Mouse (Mus musculus) hindbrain, embryonic 16.5 days (tissue): ENCODE measurements around the gene Fancc. TPM values are rescaled to one million over a fixed set of nuclear protein-coding genes. Genes with fewer than 3 reads are reported as not detected.

Experiments
- ATAC-seq: fragments of 200-750 bp; cut with Nextera tagmentation; 2 replicates; pipeline ENCODE4 v1.8.0; 2017; ENCODE audit warnings: moderate TSS enrichment, moderate library complexity
- H3K27ac ChIP-seq: fragments of 300-500 bp; sonication (generic); 2 replicates; pipeline ENCODE4 v1.5.1; 2014; ENCODE audit warnings: low read depth, mild to moderate bottlenecking, control low read depth, low read length, moderate library complexity
- H3K27me3 ChIP-seq: fragments of 300-500 bp; sonication (generic); replicated peaks from 2 replicates; pipeline ENCODE4 v1.6.1; 2014; ENCODE audit warnings: low read length; ENCODE audit not compliant: control insufficient read depth, insufficient read depth
- H3K36me3 ChIP-seq: fragments of 300-500 bp; sonication (generic); 2 replicates; pipeline ENCODE4 v1.6.1; 2014; ENCODE audit warnings: mild to moderate bottlenecking, low read length, moderate library complexity, mixed read lengths; ENCODE audit not compliant: control insufficient read depth, insufficient read depth
- H3K4me1 ChIP-seq: fragments of 300-500 bp; sonication (generic); 2 replicates; pipeline ENCODE4 v1.6.1; 2014; ENCODE audit warnings: low read depth, low read length; ENCODE audit not compliant: control insufficient read depth, insufficient read depth
- H3K4me2 ChIP-seq: fragments of 300-500 bp; sonication (generic); 2 replicates; pipeline ENCODE4 v1.6.1; 2014; ENCODE audit warnings: mild to moderate bottlenecking, low read length, control low read depth, moderate library complexity
- H3K4me3 ChIP-seq: fragments of 300-500 bp; sonication (generic); 2 replicates; pipeline ENCODE4 v1.5.1; 2014; ENCODE audit warnings: mild to moderate bottlenecking, low read length, control low read depth, moderate library complexity
- H3K9ac ChIP-seq: fragments of 300-500 bp; sonication (generic); 2 replicates; pipeline ENCODE4 v1.6.1; 2014; ENCODE audit warnings: low read depth, mild to moderate bottlenecking, control low read depth, low read length, moderate library complexity
- H3K9me3 ChIP-seq: fragments of 300-500 bp; sonication (generic); 2 replicates; pipeline ENCODE4 v1.6.1; 2014; ENCODE audit warnings: mild to moderate bottlenecking, low read length, moderate library complexity; ENCODE audit not compliant: control insufficient read depth
- WGBS: fragments of 180-500 bp; shearing (Covaris S2); extraction: QIAGEN DNeasy Blood & Tissue Kit; methylation state at CpG from one replicate; pipeline ENCODE4 v1.1.7; 2014; 5-methylcytosine and 5-hydroxymethylcytosine counted together
- polyA plus RNA-seq: library from polyadenylated mRNA; unstranded; fragments of >200 nt; fragmentation: Nextera tagmentation; extraction: Ambion mirVana; gene quantifications from 2 replicates; pipeline ENCODE4 v1.2.1, GENCODE M21; 2015

Fancc gene
- polyA plus RNA-seq, 1 experiment from 2014 or later: 16.0 TPM

DNA sequence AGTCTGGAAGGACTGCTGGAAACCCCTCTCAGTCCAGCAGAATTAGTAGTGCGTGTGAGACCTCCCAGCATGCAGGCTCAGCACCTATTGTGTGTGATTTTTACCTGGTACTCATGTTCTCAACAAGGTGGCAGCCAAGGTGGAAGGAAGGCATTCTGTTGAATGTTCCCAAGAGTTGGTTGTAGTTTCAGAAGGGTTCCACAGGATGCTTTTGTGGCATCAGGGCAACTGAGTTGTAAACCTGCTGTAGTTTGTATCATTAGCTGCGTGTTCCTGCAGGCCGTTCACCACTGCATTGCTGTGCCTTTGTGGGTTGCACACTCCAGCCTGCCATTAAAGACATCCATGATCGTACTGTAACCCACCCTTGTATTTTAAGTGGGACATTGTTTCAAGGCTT is 238.4 kb downstream of the Fancc start:
- Histone ChIP-seq H3K4me1 (peaks cover 12% of the 10 kb centered on the region), H3K27ac (no peak overlapping the region), H3K9me3 (no peaks in the 10 kb centered on the region), H3K9ac (no peak overlapping the region), H3K4me2 (no peak overlapping the region), H3K4me3 (no peak overlapping the region), H3K27me3 (no peaks in the 10 kb centered on the region), H3K36me3 (no peaks in the 10 kb centered on the region; the same call in 1 of the 2 replicates)
- WGBS: 90% methylated on average over 4 of the region's 4 CpGs
- ATAC-seq: no peak

DNA sequence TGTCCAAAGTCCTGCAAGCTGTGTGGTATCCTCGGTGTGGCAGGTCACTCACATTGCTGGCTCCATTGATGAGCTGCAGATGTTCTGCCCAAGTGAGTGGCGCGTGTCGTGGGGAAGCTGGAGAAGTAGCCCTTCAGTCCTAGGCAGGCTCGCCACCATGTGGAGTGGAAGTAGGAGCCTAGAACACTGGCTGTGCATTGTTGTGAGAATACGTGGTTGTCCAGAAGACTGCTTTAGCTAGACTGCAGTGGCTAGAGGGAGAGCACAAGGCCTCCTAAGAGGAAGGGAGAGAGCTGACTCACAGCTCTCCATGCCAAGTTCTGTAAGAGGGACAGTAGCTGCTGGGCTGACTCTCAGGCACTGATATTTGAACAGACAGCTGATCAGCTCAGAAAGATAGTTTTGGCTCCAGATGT is 238.9 kb downstream of the Fancc start:
- Histone ChIP-seq H3K9me3 (no peaks in the 10 kb centered on the region), H3K4me1 (peaks cover 12% of the 10 kb centered on the region), H3K27ac (no peak overlapping the region), H3K9ac (no peak overlapping the region), H3K36me3 (no peaks in the 10 kb centered on the region; the same call in 1 of the 2 replicates), H3K4me2 (no peak overlapping the region), H3K27me3 (no peaks in the 10 kb centered on the region), H3K4me3 (no peak overlapping the region)
- no peak for ATAC-seq
- WGBS: 82% methylated on average over 6 of the region's 6 CpGs

DNA sequence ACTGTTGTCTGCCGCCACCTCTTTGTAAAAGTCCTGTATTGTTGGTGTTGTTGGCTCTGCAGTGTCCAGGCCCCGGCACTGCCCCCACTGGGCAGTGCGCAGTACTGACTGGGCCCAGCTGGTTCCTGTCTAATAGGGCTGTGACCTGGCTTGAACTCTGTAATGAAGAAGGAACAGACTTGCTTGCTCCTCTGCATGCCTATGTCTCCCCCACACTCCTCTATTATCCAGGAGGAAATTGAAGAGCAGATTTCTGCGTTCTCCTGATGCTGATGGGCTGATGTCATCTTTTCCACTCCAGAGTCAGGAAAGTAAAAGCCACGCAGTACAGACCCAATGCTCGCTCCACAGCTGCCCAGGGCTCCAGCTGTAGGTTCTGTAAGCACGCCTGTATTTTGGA is 240.3 kb downstream of the Fancc start:
- Histone ChIP-seq H3K9ac (no peak overlapping the region), H3K9me3 (no peaks in the 10 kb centered on the region), H3K27me3 (no peaks in the 10 kb centered on the region), H3K4me1 (peaks cover 12% of the 10 kb centered on the region), H3K27ac (no peak overlapping the region), H3K36me3 (no peaks in the 10 kb centered on the region; the same call in 1 of the 2 replicates), H3K4me2 (no peak overlapping the region), H3K4me3 (no peak overlapping the region)
- 78% methylated on average over 7 of the region's 7 CpGs for WGBS
- ATAC-seq: no peak

DNA sequence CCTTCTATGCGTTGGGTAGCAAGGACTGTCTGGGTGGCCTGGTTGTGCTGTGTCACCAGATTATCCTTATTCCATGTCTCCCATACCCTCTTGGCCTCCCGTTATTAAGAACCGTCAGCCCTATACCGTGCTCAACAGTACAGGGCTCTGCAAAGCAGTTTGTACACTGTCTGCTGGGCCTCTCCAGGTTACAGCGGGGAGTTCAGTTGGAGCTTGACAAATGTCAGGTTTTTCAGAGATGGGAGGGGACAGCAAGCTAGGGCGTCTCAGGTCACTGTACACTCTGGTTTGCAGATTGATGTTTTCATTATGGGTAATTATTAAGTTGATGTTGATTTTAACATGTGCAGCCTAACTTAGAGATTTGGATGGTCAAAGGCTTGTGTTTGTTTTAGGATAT is 240.9 kb downstream of the Fancc start:
- Histone ChIP-seq H3K27ac (no peak overlapping the region), H3K36me3 (no peaks in the 10 kb centered on the region; the same call in 1 of the 2 replicates), H3K4me2 (no peak overlapping the region), H3K4me1 (peaks cover 10% of the 10 kb centered on the region), H3K4me3 (no peak overlapping the region), H3K9ac (no peak overlapping the region), H3K27me3 (no peaks in the 10 kb centered on the region), H3K9me3 (no peaks in the 10 kb centered on the region)
- 89% methylated on average over 6 of the region's 6 CpGs for WGBS
- 0 out of 2 replicates have a peak, but pooled peaks have one; percentile 8 for ATAC-seq

DNA sequence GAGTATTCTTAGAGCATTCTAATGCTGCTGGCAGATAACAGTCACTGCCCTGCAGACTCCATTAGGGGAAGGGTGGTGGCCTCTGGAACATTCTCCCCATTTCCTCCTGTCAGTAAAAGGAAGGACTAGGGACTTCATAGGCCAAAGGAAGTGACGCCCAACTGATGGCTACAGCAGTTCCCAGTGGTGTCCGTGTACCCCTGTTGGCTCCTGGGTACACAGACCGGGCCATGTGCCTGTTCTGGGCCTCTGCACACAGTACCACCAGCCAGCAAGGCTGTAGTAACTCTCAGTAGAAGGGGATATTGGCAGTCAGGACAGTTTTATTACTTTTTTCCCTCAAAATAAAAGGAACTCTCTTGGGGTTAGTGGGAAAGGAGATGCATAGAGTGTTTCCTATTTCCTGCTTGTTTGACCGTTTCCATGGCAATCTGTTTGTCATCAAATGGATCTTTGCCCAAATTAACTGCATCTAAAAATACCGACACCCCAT is 241.5 kb downstream of the Fancc start:
- Histone ChIP-seq H3K4me3 (no peak overlapping the region), H3K4me1 (peaks cover 4% of the 10 kb centered on the region), H3K9me3 (no peaks in the 10 kb centered on the region), H3K9ac (no peak overlapping the region), H3K36me3 (no peaks in the 10 kb centered on the region; the same call in 1 of the 2 replicates), H3K27ac (no peak overlapping the region), H3K4me2 (no peak overlapping the region), H3K27me3 (no peaks in the 10 kb centered on the region)
- ATAC-seq: no peak
- WGBS: 89% methylated on average over 5 of the region's 5 CpGs

DNA sequence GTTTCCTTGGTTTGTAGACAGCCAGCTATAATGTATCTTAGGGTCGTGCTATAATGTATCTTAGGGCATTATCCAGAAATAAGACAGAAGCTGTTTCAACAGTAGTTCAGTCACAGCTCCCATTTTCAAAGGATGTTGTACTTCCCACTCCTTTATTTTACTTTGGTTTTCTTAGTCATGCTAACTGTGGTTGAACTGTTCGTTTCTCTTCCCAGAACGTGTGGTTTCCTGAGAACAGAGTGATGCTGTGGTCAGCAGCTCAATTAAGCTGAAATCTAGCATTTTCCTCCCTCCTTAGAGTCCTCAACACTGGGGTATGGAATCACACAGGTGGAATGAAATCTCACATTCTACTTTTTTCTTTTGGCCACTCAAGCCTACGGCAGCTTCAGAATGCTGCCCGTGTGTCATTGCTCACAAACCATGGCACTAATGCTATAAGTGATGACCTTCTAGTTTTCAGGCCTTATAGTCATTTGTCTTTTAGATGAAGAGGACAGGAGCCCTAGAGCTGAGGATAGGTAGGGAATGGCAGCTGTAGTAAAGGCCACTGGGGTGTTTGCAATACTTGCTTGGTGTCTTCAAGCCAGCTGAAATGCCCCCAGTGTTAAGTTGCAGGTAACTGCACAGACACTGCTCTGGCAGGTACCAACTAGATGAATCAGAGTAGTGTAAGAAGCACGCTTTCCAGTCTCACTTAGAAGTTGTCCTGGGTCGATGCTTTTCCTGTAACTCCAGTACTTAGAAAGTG is 243.0 kb downstream of the Fancc start:
- Histone ChIP-seq H3K4me2 (no peak overlapping the region), H3K9me3 (no peaks in the 10 kb centered on the region), H3K4me3 (no peak overlapping the region), H3K4me1 (no peaks in the 10 kb centered on the region; the same call in 1 of the 2 replicates), H3K36me3 (no peaks in the 10 kb centered on the region; the same call in 1 of the 2 replicates), H3K9ac (no peak overlapping the region), H3K27me3 (no peaks in the 10 kb centered on the region), H3K27ac (no peak overlapping the region)
- WGBS: 92% methylated on average over 7 of the region's 7 CpGs
- no peak for ATAC-seq

DNA sequence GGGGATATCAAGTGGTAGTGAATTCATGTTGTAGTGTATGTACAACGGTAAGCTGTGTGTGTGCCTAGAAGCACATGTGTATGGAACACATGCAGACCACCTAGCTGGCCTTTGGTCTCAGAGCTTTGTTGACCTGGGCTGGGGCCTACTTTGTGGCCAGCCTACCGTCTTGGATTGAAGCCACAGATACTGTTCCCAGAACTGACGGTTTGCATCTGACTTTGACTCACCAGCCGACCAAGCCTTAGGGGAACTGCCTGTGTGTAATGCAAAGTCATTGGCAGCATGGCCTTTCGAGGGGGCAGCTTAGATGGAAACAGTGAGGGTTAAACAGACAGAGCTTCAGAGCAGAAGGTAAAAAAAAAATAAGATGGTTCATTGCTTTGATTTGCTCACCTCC is 243.9 kb downstream of the Fancc start:
- WGBS: 82% methylated on average over 5 of the region's 5 CpGs
- ATAC-seq: no peak
- Histone ChIP-seq H3K4me1 (no peaks in the 10 kb centered on the region; the same call in 1 of the 2 replicates), H3K36me3 (no peaks in the 10 kb centered on the region; the same call in 1 of the 2 replicates), H3K9me3 (no peaks in the 10 kb centered on the region), H3K27me3 (no peaks in the 10 kb centered on the region), H3K4me3 (no peak overlapping the region), H3K27ac (no peak overlapping the region), H3K4me2 (no peak overlapping the region), H3K9ac (no peak overlapping the region)

DNA sequence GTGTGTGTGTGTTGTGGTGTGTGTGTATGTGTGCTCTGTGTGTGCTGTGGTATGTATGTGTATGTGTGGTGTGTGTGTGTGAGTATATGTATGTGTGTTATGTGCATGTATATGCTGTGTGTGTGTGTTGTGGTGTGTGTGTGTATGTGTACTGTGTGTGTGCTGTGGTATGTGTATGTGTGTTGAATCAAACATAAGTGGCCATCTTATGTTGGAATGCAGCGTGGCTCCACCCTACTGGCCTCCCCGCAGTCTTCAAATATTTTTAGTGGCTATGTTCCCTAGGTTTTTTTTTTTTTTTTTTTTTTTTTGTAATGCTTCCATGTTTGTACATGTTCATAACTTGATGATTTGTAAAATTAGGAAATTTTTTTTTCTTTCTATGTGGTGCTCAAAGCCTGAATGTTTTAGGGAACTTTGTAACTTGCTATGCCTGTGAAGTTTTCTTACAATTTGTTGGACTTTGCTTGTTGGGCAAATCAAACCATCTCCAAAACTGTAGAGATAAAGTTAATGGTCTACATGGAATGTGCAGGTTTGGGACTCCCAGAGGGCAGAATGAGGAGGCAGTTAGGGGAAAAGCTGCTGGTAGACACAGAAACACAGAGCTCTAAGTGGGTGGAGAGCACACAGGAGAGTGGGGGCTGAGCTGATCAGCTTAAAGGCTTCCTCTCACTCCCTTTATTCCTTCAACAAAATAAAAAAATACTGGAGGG is 244.6 kb downstream of the Fancc start:
- no peak overlapping the region for H3K9ac ChIP-seq
- H3K27ac ChIP-seq: no peak overlapping the region
- H3K9me3 ChIP-seq: no peaks in the 10 kb centered on the region
- no peak overlapping the region for H3K4me3 ChIP-seq
- no peak for ATAC-seq
- H3K36me3 ChIP-seq: no peaks in the 10 kb centered on the region; the same call in 1 of the 2 replicates
- 100% methylated on average over 2 of the region's 2 CpGs for WGBS
- no peaks in the 10 kb centered on the region for H3K4me1 ChIP-seq
- H3K4me2 ChIP-seq: no peak overlapping the region
- no peaks in the 10 kb centered on the region for H3K27me3 ChIP-seq
